Comparison of ENCODE assay signal across 28 mouse cellular contexts in the genomic region with DNA sequence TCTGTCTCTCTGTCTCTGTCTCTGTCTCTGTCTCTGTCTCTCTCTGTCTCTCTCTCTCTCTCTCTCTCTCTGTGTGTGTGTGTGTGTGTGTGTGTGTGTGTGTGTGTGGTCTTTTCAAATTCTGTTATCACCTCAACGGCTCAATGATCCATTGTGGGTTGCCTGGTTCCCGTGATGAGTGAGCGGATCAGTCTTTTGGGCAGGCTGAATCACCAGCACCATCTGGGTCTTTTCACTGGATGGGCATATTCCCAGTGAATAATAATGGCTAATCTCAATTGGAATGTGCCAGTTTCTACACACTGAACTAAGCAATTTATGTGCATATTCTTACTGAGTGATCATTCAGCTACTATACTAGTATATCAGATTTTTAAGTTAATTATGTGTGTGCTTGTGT.
DNase-seq lines count a peak whose midpoint lies in the region; ATAC-seq and TF ChIP-seq lines count a peak whose summit lies in the region.
"Had no signal": no experiment of that assay in that cellular context is flagged by ENCODE, and none has a peak within 500 bp of the region (broad histone marks: within the 10 kb centered on the region; RNA-seq: fewer than 3 reads in every experiment).

No protein-coding gene starts in this region.

- no peaks in the 10 kb centered on the region for H3K9me3 ChIP-seq in midbrain, embryonic 14.5 days (ENCODE audit: control insufficient read depth, low read length)
- H3K9me3 ChIP-seq in midbrain, postnatal 0 days (ENCODE audit: low read length): no peaks in the 10 kb centered on the region
- H3K9me3 ChIP-seq: embryonic facial prominence, embryonic 13.5 days; heart, embryonic 10.5 days; heart, embryonic 15.5 days; kidney, embryonic 15.5 days; liver, embryonic 13.5 days; megakaryocyte, embryonic 14.5 days; neural tube, embryonic 15.5 days; stomach, embryonic 15.5 days had no signal

- peak; percentile 48; the same call in 1 of the 2 replicates for ATAC-seq in midbrain, embryonic 14.5 days (ENCODE audit: low FRiP score, low TSS enrichment)
- no peak for ATAC-seq in midbrain, postnatal 0 days (ENCODE audit: low FRiP score)
- ATAC-seq: hindbrain, embryonic 16.5 days; lung, postnatal 0 days had no signal

- H3K9ac ChIP-seq in midbrain, embryonic 14.5 days (replicated peaks; ENCODE audit: low read length): no peak overlapping the region
- H3K9ac ChIP-seq in midbrain, postnatal 0 days (replicated peaks; ENCODE audit: low read length, poor library complexity, severe bottlenecking): no peak overlapping the region
- H3K9ac ChIP-seq: embryonic facial prominence, embryonic 13.5 days; heart, embryonic 15.5 days; kidney, embryonic 15.5 days; liver, embryonic 13.5 days; neural tube, embryonic 15.5 days; stomach, embryonic 15.5 days had no signal

- no peak overlapping the region for H3K27ac ChIP-seq in midbrain, embryonic 14.5 days (replicated peaks; ENCODE audit: low read depth, low read length)
- no peak overlapping the region for H3K27ac ChIP-seq in midbrain, postnatal 0 days (ENCODE audit: low read depth, low read length)
- H3K27ac ChIP-seq: embryonic facial prominence, embryonic 13.5 days; heart, embryonic 10.5 days; heart, embryonic 15.5 days; kidney, embryonic 15.5 days; liver, embryonic 13.5 days; neural tube, embryonic 15.5 days; stomach, embryonic 15.5 days had no signal

- no peaks in the 10 kb centered on the region for H3K4me1 ChIP-seq in midbrain, embryonic 14.5 days (ENCODE audit: control insufficient read depth, insufficient read depth, low read length)
- H3K4me1 ChIP-seq in midbrain, postnatal 0 days (ENCODE audit: insufficient read depth, low read length): no peaks in the 10 kb centered on the region
- H3K4me1 ChIP-seq: embryonic facial prominence, embryonic 13.5 days; heart, embryonic 10.5 days; heart, embryonic 15.5 days; liver, embryonic 13.5 days; megakaryocyte, embryonic 14.5 days; neural tube, embryonic 15.5 days; stomach, embryonic 15.5 days had no signal

- H3K27me3 ChIP-seq in midbrain, embryonic 14.5 days (ENCODE audit: control insufficient read depth, insufficient read depth, low read length): no peaks in the 10 kb centered on the region
- no peaks in the 10 kb centered on the region for H3K27me3 ChIP-seq in midbrain, postnatal 0 days (ENCODE audit: insufficient read depth, low read length)
- H3K27me3 ChIP-seq: embryonic facial prominence, embryonic 13.5 days; heart, embryonic 15.5 days; liver, embryonic 13.5 days; megakaryocyte, embryonic 14.5 days; neural tube, embryonic 15.5 days; stomach, embryonic 15.5 days had no signal

- H3K4me2 ChIP-seq in midbrain, embryonic 14.5 days (ENCODE audit: low read length): no peak overlapping the region
- no peak overlapping the region for H3K4me2 ChIP-seq in midbrain, postnatal 0 days (ENCODE audit: low read depth, low read length, poor library complexity, severe bottlenecking)
- H3K4me2 ChIP-seq: embryonic facial prominence, embryonic 13.5 days; heart, embryonic 15.5 days; kidney, embryonic 15.5 days; liver, embryonic 13.5 days; neural tube, embryonic 15.5 days; stomach, embryonic 15.5 days had no signal

- peak; percentile 21 for DNase-seq in layer of hippocampus, adult 11-12 months (ENCODE audit: low spot score)
- DNase-seq in layer of hippocampus, postnatal 25 days (ENCODE audit: extremely low spot score in 1 of 2, low spot score in 1 of 2): no peak
- peak; percentile 42 for DNase-seq in midbrain, embryonic 14.5 days
- no peak for DNase-seq in midbrain, postnatal 0 days (ENCODE audit: low spot score)
- peak; percentile 35 for DNase-seq in layer of hippocampus, adult 8-10 months (ENCODE audit: low spot score in 2 of 2)
- DNase-seq in gastrocnemius, adult 18-20 months (ENCODE audit: low spot score): no peak
- DNase-seq: adrenal gland, postnatal 10 days; B cell, adult 2 months; cerebellum, adult 11-12 months; cerebellum, adult 9-11 months; gastrocnemius, postnatal 25 days; kidney, adult 18-20 months; kidney, postnatal 25 days; left cerebral cortex, postnatal 4 days; liver, embryonic 13.5 days; lung, adult 18-20 months; lung, postnatal 4 days; retina, postnatal 1 day; right cerebral cortex, postnatal 14 days had no signal

- WGBS in midbrain, embryonic 14.5 days: 16% methylated on average over 3 of the region's 3 CpGs
- 29% methylated on average over 3 of the region's 3 CpGs for WGBS in midbrain, postnatal 0 days

- no peak for TF ChIP-seq CTCF in midbrain, postnatal 0 days (IDR thresholded peaks at IDR 0.05)

- H3K36me3 ChIP-seq in midbrain, embryonic 14.5 days (ENCODE audit: control insufficient read depth, insufficient read depth, low read length): no peaks in the 10 kb centered on the region
- no peaks in the 10 kb centered on the region for H3K36me3 ChIP-seq in midbrain, postnatal 0 days (ENCODE audit: insufficient read depth, low read length)
- H3K36me3 ChIP-seq: embryonic facial prominence, embryonic 13.5 days; heart, embryonic 10.5 days; heart, embryonic 15.5 days; kidney, embryonic 15.5 days; liver, embryonic 13.5 days; neural tube, embryonic 15.5 days; stomach, embryonic 15.5 days had no signal

- H3K4me3 ChIP-seq in midbrain, embryonic 14.5 days (replicated peaks; ENCODE audit: low read depth, low read length): no peak overlapping the region
- H3K4me3 ChIP-seq in midbrain, postnatal 0 days (ENCODE audit: low read depth, low read length): no peak overlapping the region
- H3K4me3 ChIP-seq: embryonic facial prominence, embryonic 13.5 days; heart, embryonic 10.5 days; heart, embryonic 15.5 days; kidney, embryonic 15.5 days; liver, embryonic 13.5 days; megakaryocyte, embryonic 14.5 days; neural tube, embryonic 15.5 days; stomach, embryonic 15.5 days had no signal

Comparison
In these comparisons a context has a peak if more than half of its experiments do, and no peak if none do; other contexts are left out.
1. DNase-seq: peak in layer of hippocampus, adult 11-12 months (single experiment), midbrain, embryonic 14.5 days (single experiment) and layer of hippocampus, adult 8-10 months (2 of 2); none in layer of hippocampus, postnatal 25 days (0 of 2), midbrain, postnatal 0 days (single experiment) and gastrocnemius, adult 18-20 months (single experiment).